Mouse (Mus musculus) hindbrain, postnatal 0 days (tissue): ENCODE results near the gene Zbtb45. TPM values are rescaled to one million over a fixed set of nuclear protein-coding genes. Genes with fewer than 3 reads are reported as not detected.

Experiments used
- ATAC-seq: fragments of 200-750 bp; cut with Nextera tagmentation; 2 replicates; pipeline ENCODE4 v1.8.0; 2017; ENCODE audit warnings: mild to moderate bottlenecking, moderate TSS enrichment, moderate library complexity
- DNase-seq: peaks from one replicate; pipeline ENCODE4 v3.0.0-alpha.2; 2015; ENCODE audit warnings: low spot score
- H3K27ac ChIP-seq: fragments of 300-500 bp; sonication (generic); 2 replicates; pipeline ENCODE4 v1.5.1; 2014; ENCODE audit warnings: mild to moderate bottlenecking
- H3K27me3 ChIP-seq: fragments of 300-500 bp; sonication (generic); 2 replicates; pipeline ENCODE4 v1.6.1; 2014; ENCODE audit warnings: low read length, mixed read lengths; ENCODE audit not compliant: insufficient read depth
- H3K36me3 ChIP-seq: fragments of 300-500 bp; sonication (generic); 2 replicates; pipeline ENCODE4 v1.6.1; 2014; ENCODE audit warnings: low read length, mixed read lengths; ENCODE audit not compliant: insufficient read depth
- H3K4me1 ChIP-seq: fragments of 300-500 bp; sonication (generic); 2 replicates; pipeline ENCODE4 v1.6.1; 2014; ENCODE audit warnings: antibody characterized with exemption, low read length, mixed read lengths; ENCODE audit not compliant: insufficient read depth
- H3K4me2 ChIP-seq: fragments of 300-500 bp; sonication (generic); 2 replicates; pipeline ENCODE4 v1.6.1; 2014; ENCODE audit warnings: low read depth, mild to moderate bottlenecking, low read length, moderate library complexity, mixed read lengths
- H3K4me3 ChIP-seq: fragments of 300-500 bp; sonication (generic); 2 replicates; pipeline ENCODE4 v1.5.1; 2014; ENCODE audit warnings: low read length
- H3K9ac ChIP-seq: fragments of 300-500 bp; sonication (generic); replicated peaks from 2 replicates; pipeline ENCODE4 v1.6.1; 2014; ENCODE audit warnings: mild to moderate bottlenecking, low read length, moderate library complexity, mixed read lengths
- H3K9me3 ChIP-seq: fragments of 300-500 bp; sonication (generic); 2 replicates; pipeline ENCODE4 v1.6.1; 2016; ENCODE audit warnings: low read length, mixed read lengths
- CTCF ChIP-seq: IDR thresholded peaks from 2 replicates; pipeline ENCODE4 v1.5.1; 2016; ENCODE audit warnings: antibody characterized with exemption, control low read depth, low read depth
- WGBS: fragments of 180-500 bp; shearing (Covaris S2); extraction: QIAGEN DNeasy Blood & Tissue Kit; methylation state at CpG from one replicate; pipeline ENCODE4 v1.1.7; 2014; 5-methylcytosine and 5-hydroxymethylcytosine counted together
- polyA plus RNA-seq: library from polyadenylated mRNA; unstranded; fragments of >200 nt; fragmentation: Nextera tagmentation; extraction: Ambion mirVana; gene quantifications from 2 replicates; pipeline ENCODE4 v1.2.1, GENCODE M21; 2015
- total RNA-seq: library from RNA; depleted of rRNA; stranded (reverse); fragments of >200 nt; gene quantifications from 2 replicates; pipeline ENCODE4 v1.2.3, GENCODE M21; 2014; rRNA removed

The Zbtb45 gene
- total and polyA plus RNA-seq, 2 experiments from 2014 or later, result 24.6 to 41.6 TPM

- H3K4me2 ChIP-seq, result no peak overlapping the region
- H3K27ac ChIP-seq, result no peak overlapping the region
- no peaks in the 10 kb centered on the region for H3K4me1 ChIP-seq
- DNase-seq, result no peak
- H3K9ac ChIP-seq, result no peak overlapping the region
- H3K9me3 ChIP-seq, result no peaks in the 10 kb centered on the region
- no peak for ATAC-seq
- 82% methylated on average over 4 of the region's 4 CpGs for WGBS
- H3K36me3 ChIP-seq, result no peaks in the 10 kb centered on the region
- H3K27me3 ChIP-seq, result no peaks in the 10 kb centered on the region
- H3K4me3 ChIP-seq, result no peak overlapping the region
- no peak for TF ChIP-seq CTCF
These were observed 50.9 kb downstream of the Zbtb45 start for GRCm38 (mm10) chr7:12958948-12959347.

GRCm38 (mm10) chr7:12957511-12957910, 52.3 kb downstream of the Zbtb45 start:
- H3K9ac ChIP-seq, result no peak overlapping the region
- no peak for TF ChIP-seq CTCF
- DNase-seq (no peak), ATAC-seq (no peak)
- no peaks in the 10 kb centered on the region for H3K36me3 ChIP-seq
- H3K27ac ChIP-seq, result no peak overlapping the region
- no peak overlapping the region for H3K4me2 ChIP-seq
- H3K4me1 ChIP-seq, result no peaks in the 10 kb centered on the region
- no peaks in the 10 kb centered on the region for H3K27me3 ChIP-seq
- no peak overlapping the region for H3K4me3 ChIP-seq
- WGBS, result 71% methylated on average over 5 of the region's 5 CpGs
- no peaks in the 10 kb centered on the region for H3K9me3 ChIP-seq

GRCm38 (mm10) chr7:12954896-12955295, 54.9 kb downstream of the Zbtb45 start:
- ATAC-seq (peak; percentile 62; the same call in 1 of the 2 replicates), DNase-seq (peak; percentile 45)
- Histone ChIP-seq H3K9ac (no peak overlapping the region), H3K4me1 (peaks cover 4% of the 10 kb centered on the region; the same call in 1 of the 2 replicates), H3K9me3 (no peaks in the 10 kb centered on the region), H3K27me3 (no peaks in the 10 kb centered on the region), H3K36me3 (no peaks in the 10 kb centered on the region), H3K27ac (no peak overlapping the region), H3K4me2 (no peak overlapping the region), H3K4me3 (no peak overlapping the region)
- 56% methylated on average over 3 of the region's 3 CpGs for WGBS
- TF ChIP-seq CTCF, result peak; percentile 61

Other genes with a start within 250 kb of the Zbtb45 start
- 17.3 and 18.1 TPM in 2 replicates for gene Zscan18, start 206.4 kb downstream of the Zbtb45 start, total RNA-seq
- 19.6 and 20.0 TPM in 2 replicates for gene Zscan18, start 206.4 kb downstream of the Zbtb45 start, polyA plus RNA-seq
- gene Zfp329, start 191.2 kb downstream of the Zbtb45 start, total RNA-seq, result 10.7 and 14.8 TPM in 2 replicates
- 17.1 and 17.2 TPM in 2 replicates for gene Zfp329, start 191.2 kb downstream of the Zbtb45 start, polyA plus RNA-seq
- gene Zfp110, start 175.3 kb downstream of the Zbtb45 start, total RNA-seq, result 15.2 and 31.8 TPM in 2 replicates
- 16.6 and 18.1 TPM in 2 replicates for gene Zfp110, start 175.3 kb downstream of the Zbtb45 start, polyA plus RNA-seq
- gene Zfp128, start 128.9 kb downstream of the Zbtb45 start, total RNA-seq, result 7.7 and 10.7 TPM in 2 replicates
- 1.9 and 2.1 TPM in 2 replicates for gene Zfp128, start 128.9 kb downstream of the Zbtb45 start, polyA plus RNA-seq
- gene Zscan22, start 112.2 kb downstream of the Zbtb45 start, total RNA-seq, result 7.4 and 7.7 TPM in 2 replicates
- 2.5 and 2.9 TPM in 2 replicates for gene Zscan22, start 112.2 kb downstream of the Zbtb45 start, polyA plus RNA-seq
- 1,864 and 2,267 TPM in 2 replicates for gene Rps5, start 87.7 kb downstream of the Zbtb45 start, total RNA-seq
- 646 and 658 TPM in 2 replicates for gene Rps5, start 87.7 kb downstream of the Zbtb45 start, polyA plus RNA-seq
- 2.5 and 3.0 TPM in 2 replicates for gene Rnf225, start 82.6 kb downstream of the Zbtb45 start, total RNA-seq
- gene Rnf225, start 82.6 kb downstream of the Zbtb45 start, polyA plus RNA-seq, result 1.1 TPM in 2 replicates
- 25.5 and 30.1 TPM in 2 replicates for gene Zfp324, start 44.2 kb downstream of the Zbtb45 start, total RNA-seq
- gene Zfp324, start 44.2 kb downstream of the Zbtb45 start, polyA plus RNA-seq, result 6.8 and 7.1 TPM in 2 replicates
- gene Zfp446, start 32.2 kb downstream of the Zbtb45 start, total RNA-seq, result 8.9 and 10.9 TPM in 2 replicates
- gene Zfp446, start 32.2 kb downstream of the Zbtb45 start, polyA plus RNA-seq, result 7.6 and 7.9 TPM in 2 replicates
- 1.1 and 1.7 TPM in 2 replicates for gene Slc27a5, start 11.8 kb downstream of the Zbtb45 start, total RNA-seq
- gene Slc27a5, start 11.8 kb downstream of the Zbtb45 start, polyA plus RNA-seq, result 0.29 and 0.30 TPM in 2 replicates
- gene Trim28, start 10.9 kb downstream of the Zbtb45 start, total RNA-seq, result 483 and 563 TPM in 2 replicates
- 176 and 184 TPM in 2 replicates for gene Trim28, start 10.9 kb downstream of the Zbtb45 start, polyA plus RNA-seq
- 59.7 and 68.0 TPM in 2 replicates for gene Chmp2a, start 24.8 kb upstream of the Zbtb45 start, total RNA-seq
- 188 and 202 TPM in 2 replicates for gene Chmp2a, start 24.8 kb upstream of the Zbtb45 start, polyA plus RNA-seq
- gene Ube2m, start 28.2 kb upstream of the Zbtb45 start, total RNA-seq, result 320 and 345 TPM in 2 replicates
- gene Ube2m, start 28.2 kb upstream of the Zbtb45 start, polyA plus RNA-seq, result 140 and 153 TPM in 2 replicates
- gene Mzf1, start 44.7 kb upstream of the Zbtb45 start, total RNA-seq, result 9.6 and 11.5 TPM in 2 replicates
- 7.7 and 8.7 TPM in 2 replicates for gene Mzf1, start 44.7 kb upstream of the Zbtb45 start, polyA plus RNA-seq
- gene Vmn1r85, start 85.1 kb upstream of the Zbtb45 start, total RNA-seq, result 0.43 and 0.58 TPM in 2 replicates
- gene Vmn1r85, start 85.1 kb upstream of the Zbtb45 start, polyA plus RNA-seq, result 0.25 and 0.28 TPM in 2 replicates
- gene Vmn1r86, start 109.9 kb upstream of the Zbtb45 start, total RNA-seq, result not detected in 2 replicates
- gene Vmn1r86, start 109.9 kb upstream of the Zbtb45 start, polyA plus RNA-seq, result not detected in 2 replicates
- gene Vmn1r87, start 130.1 kb upstream of the Zbtb45 start, total RNA-seq, result not detected in 2 replicates
- gene Vmn1r87, start 130.1 kb upstream of the Zbtb45 start, polyA plus RNA-seq, result not detected in 2 replicates
- not detected in 2 replicates for gene Vmn1r88, start 149.5 kb upstream of the Zbtb45 start, total RNA-seq
- 0.01 TPM in 1 of 2 replicates, not detected in the other for gene Vmn1r88, start 149.5 kb upstream of the Zbtb45 start, polyA plus RNA-seq
- gene Vmn1r89, start 203.0 kb upstream of the Zbtb45 start, total RNA-seq, result not detected in 2 replicates
- not detected in 2 replicates for gene Vmn1r89, start 203.0 kb upstream of the Zbtb45 start, polyA plus RNA-seq